Mouse (Mus musculus): ENCODE measurements around the gene Gnpat.

Gnpat gene

GRCm38 (mm10) chr8:124903198-124903597, 40.4 kb downstream of the Gnpat start:
- no peak for DNase-seq (ENCODE audit: low spot score)

DNA sequence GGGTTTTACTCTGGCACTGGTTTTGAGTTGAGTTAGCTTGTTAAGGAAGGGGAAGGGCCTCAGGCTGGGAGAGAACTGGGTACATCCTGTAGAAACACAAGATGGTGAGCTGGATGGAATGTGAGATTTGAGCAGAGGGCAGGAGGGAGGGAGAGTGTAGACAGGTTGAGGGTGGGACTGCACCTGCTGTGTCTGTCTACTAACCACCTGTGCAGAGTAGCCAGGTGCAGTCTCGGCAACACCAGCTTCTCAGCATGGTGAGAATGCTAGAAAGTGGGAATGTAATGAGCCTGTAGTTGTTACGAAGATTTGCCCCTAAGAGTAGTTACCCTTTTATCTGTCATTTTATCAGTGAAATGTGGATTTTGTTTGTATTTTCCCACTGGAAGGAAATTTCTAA, 42.6 kb downstream of the Gnpat start:
- no peak for DNase-seq (ENCODE audit: low spot score)

DNA sequence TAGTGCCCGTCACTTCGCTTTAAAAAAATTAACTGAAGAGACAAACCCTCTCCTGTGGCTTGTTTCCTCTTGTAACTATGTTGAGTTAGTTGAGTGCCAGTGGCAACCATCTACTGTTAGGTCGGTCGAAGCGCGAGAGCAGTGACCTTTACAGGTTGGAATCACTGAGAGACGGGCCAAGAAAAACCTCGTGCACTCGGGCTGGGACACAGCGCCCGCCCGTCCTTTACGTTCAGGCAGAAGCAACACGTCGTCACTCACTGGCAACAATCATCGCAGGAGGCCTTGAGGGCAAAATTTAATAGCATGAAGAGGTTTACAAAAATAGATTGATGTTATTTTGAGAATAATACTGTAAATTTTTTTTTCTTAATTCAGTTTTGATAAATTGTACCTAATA, 47.1 kb downstream of the Gnpat start:
- no peak for DNase-seq (ENCODE audit: low spot score)

GRCm38 (mm10) chr8:124910349-124910748, 47.5 kb downstream of the Gnpat start:
- DNase-seq (ENCODE audit: low spot score) = no peak

GRCm38 (mm10) chr8:124911938-124912872, 49.4 kb downstream of the Gnpat start:
- no peak for DNase-seq (ENCODE audit: low spot score)

GRCm38 (mm10) chr8:124914061-124914460, 51.2 kb downstream of the Gnpat start:
- no peak for DNase-seq (ENCODE audit: low spot score)

DNA sequence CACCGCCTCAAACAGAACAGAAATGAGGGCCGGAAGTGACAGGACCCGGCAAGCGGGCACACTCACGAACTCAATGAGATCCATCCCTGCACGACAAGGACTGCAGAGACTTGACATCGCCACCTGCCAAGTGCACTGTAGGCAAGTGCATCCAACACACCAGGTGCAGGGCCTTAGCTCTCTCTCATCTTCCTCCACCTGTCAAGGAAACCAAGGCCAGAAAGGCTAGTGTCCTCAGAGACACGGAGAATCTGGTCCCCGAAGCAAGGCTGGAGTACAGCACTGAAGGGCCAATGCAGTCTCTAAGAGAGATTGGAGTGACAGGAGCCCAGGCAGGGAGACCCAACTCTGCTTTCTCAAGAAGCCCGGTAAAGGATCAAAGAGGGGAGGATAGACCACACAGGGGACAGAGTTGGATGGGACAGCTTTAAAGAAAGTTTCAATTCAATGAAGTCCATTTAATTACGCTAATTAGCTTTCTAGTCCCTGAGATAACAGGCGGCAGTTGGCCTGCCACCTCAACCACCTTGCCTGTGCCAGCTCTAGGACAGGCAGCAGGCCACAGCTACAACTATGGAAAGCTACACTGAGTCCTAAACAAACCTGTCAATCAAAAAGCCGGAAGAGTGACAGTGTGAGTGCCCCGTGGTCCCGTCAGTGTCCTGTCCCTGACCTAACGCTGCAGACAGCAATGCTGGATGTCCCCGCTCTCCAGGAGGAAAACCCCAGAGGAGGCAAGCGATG, 55.1 kb downstream of the Gnpat start:
- no peak for DNase-seq (ENCODE audit: low spot score)

- no peak for DNase-seq (ENCODE audit: low spot score)
Observed at GRCm38 (mm10) chr8:124921369-124922279, 58.8 kb downstream of the Gnpat start.

GRCm38 (mm10) chr8:124922490-124923089, 59.8 kb downstream of the Gnpat start:
- no peak for DNase-seq (ENCODE audit: low spot score)

DNA sequence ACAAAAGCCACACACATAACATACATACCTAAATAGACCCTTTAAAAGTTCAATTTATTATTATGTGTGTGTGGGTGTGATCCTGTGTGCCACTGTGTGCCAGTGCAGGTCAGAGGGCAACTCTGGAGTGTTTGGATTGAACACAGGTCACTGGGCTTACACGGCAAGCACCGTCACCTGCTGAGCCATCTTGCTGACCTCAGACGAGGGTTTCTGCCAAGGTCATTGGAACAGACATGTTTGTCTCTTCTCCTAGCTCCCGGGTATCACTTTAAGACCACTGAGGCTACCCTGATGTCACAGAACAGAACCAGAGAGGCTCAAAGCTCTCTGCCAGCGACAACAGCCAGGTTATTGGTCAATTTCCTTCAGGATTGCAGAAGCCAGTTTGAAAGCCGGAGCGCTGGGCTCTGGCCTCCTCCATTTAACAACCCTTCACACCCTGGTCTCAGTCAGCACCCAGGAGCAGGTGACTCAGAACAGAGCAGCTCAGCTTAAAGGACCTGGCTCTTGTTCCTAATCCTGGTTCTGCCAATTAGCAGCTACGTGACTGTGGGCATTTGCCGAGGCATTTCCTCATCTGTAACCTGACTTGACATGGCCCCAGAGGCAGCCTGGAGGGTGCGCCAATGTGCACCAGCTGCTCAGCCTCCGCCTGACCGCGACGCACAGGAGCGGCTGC, 61.3 kb downstream of the Gnpat start:
- no peak for DNase-seq (ENCODE audit: low spot score)

DNA sequence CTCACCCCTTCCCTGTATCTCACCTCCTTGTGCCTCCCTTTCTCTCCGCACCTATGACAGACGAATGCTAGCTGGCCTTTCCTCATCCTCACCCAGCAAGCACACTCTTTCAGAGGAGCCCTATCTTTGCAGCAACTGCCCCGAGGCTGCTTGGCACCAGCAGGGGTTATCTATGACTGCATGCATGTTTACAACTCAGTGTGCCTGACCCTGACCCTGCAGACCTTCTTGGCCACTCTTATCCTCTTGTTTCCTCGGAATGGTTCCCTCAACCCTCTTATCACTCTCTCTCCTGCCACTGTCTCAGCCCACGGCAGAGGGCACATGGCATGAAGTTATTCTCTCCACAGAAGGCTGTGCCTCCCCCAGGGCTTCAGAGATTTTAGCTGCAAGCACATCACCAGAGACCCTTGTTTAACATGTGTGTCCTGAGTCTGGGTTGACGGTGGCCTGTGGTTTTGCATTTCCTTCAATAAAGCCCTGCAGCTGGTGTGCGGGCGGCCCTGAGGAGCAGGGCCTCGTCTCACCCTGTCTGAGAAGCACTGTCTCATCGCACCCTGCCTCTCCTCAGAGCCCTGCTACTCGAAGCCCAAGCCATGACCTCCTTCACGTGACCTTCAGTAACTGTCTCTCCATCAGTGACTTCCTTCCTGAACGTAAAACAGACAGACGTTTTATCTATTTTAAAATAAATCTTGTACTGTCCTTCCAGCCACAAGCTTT, 62.9 kb downstream of the Gnpat start:
- no peak for DNase-seq (ENCODE audit: low spot score)

- no peak for DNase-seq (ENCODE audit: low spot score)
Observed at GRCm38 (mm10) chr8:124926351-124926771, 63.5 kb downstream of the Gnpat start.

GRCm38 (mm10) chr8:124929006-124929405, 66.2 kb downstream of the Gnpat start:
- DNase-seq (ENCODE audit: low spot score) = no peak

- no peak for DNase-seq (ENCODE audit: low spot score)
Observed at GRCm38 (mm10) chr8:124930086-124930485, 67.3 kb downstream of the Gnpat start.

DNA sequence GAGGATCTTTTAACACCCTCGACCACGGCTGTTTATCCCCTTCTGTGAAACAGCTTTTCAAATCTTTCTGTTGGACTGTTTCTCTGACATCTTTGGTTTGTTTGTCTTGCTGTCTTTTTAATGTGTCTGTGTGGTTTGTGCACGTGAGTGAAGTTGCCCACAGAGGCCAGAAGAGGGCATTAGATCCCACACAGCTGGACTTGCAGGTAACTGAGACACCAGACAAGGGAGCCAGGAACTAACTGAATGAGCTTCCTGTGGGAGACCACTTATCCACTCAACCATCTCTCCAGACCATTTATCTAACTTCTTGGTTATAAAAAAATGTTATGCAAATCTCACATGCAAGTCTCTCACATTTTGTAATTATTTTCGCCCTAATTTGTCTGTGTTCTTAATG, 67.8 kb downstream of the Gnpat start:
- no peak for DNase-seq (ENCODE audit: low spot score)

DNA sequence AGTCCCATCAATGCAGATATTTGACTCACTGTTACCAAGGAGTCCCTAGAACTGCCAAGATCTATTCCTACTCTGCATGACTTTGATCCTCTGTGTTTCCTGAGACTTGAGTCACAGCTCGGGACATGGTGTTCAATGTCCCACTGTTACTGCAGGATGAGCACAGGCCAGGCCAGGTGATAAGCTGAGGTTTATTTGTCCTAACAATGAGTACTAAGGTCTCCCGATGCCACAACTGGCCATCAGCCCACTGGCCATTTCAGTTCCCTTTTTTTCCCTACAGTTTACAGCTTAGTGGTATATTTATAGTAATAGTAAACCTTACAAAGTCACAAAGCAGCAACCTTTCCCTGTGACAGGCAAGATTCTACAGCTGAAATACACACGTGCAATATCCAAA, 69.6 kb downstream of the Gnpat start:
- no peak for DNase-seq (ENCODE audit: low spot score)

GRCm38 (mm10) chr8:124935116-124935515, 72.3 kb downstream of the Gnpat start:
- DNase-seq (ENCODE audit: low spot score) = no peak

DNA sequence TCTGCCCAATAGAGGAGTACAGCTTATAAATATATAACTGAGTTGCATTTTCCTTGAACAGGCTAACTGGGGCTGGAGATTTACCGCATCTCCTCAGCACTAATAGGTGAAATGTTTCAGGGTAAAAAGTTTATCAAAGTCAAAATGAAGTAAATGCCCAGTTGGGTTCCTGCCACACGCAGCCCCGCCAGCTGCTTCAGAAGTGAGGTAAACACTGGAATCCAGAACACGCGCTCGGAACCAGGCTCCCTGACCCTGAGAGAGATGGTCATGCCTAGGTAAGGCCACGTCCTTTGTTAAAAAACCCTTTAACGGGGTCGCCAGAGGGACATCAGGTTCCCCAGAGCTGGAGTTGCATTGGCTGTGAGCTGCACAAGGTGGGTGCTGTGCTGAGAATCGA, 73.9 kb downstream of the Gnpat start:
- DNase-seq (ENCODE audit: low spot score) = no peak

GRCm38 (mm10) chr8:124937293-124937692, 74.5 kb downstream of the Gnpat start:
- no peak for DNase-seq (ENCODE audit: low spot score)

Measured in c-Kit-positive CD71-positive TER-119-positive erythroid progenitor cells, embryonic 14.5 days (primary cell).